Mouse (Mus musculus) intestine, embryonic 14.5 days (tissue): ENCODE data around the gene Dus1l. TPM values are rescaled to one million over a fixed set of nuclear protein-coding genes. Genes with fewer than 3 reads are reported as not detected.

Experiments
- polyA plus RNA-seq: library from polyadenylated mRNA; unstranded; fragments of >200 nt; fragmentation: Nextera tagmentation; extraction: Ambion mirVana; gene quantifications from 2 replicates; pipeline ENCODE4 v1.2.1, GENCODE M21; 2014

The Dus1l gene
- polyA plus RNA-seq, 1 experiment from 2014 or later, result 83.0 TPM

Other genes with a start within 250 kb of the Dus1l start
- gene Mcrip1, start 246.7 kb downstream of the Dus1l start, polyA plus RNA-seq, result 191 and 209 TPM in 2 replicates
- 0.24 TPM in 1 of 2 replicates, not detected in the other for gene Ppp1r27, start 245.3 kb downstream of the Dus1l start, polyA plus RNA-seq
- 746 and 800 TPM in 2 replicates for gene P4hb, start 223.2 kb downstream of the Dus1l start, polyA plus RNA-seq
- 627 and 633 TPM in 2 replicates for gene Arhgdia, start 214.8 kb downstream of the Dus1l start, polyA plus RNA-seq
- gene Alyref, start 198.0 kb downstream of the Dus1l start, polyA plus RNA-seq, result 387 and 448 TPM in 2 replicates
- gene Anapc11, start 198.0 kb downstream of the Dus1l start, polyA plus RNA-seq, result 244 TPM in 2 replicates
- 3.5 and 4.4 TPM in 2 replicates for gene Npb, start 187.9 kb downstream of the Dus1l start, polyA plus RNA-seq
- 157 and 179 TPM in 2 replicates for gene Pcyt2, start 178.5 kb downstream of the Dus1l start, polyA plus RNA-seq
- 31.8 and 35.6 TPM in 2 replicates for gene Sirt7, start 171.2 kb downstream of the Dus1l start, polyA plus RNA-seq
- gene Mafg, start 162.8 kb downstream of the Dus1l start, polyA plus RNA-seq, result 20.1 and 25.0 TPM in 2 replicates
- gene Pycr1, start 152.6 kb downstream of the Dus1l start, polyA plus RNA-seq, result 22.4 and 23.2 TPM in 2 replicates
- gene Myadml2, start 148.2 kb downstream of the Dus1l start, polyA plus RNA-seq, result 0.32 TPM in 1 of 2 replicates, not detected in the other
- 1.1 and 1.3 TPM in 2 replicates for gene Notum, start 135.2 kb downstream of the Dus1l start, polyA plus RNA-seq
- gene Aspscr1, start 123.4 kb downstream of the Dus1l start, polyA plus RNA-seq, result 93.2 and 104 TPM in 2 replicates
- 178 TPM in 2 replicates for gene Cenpx, start 82.7 kb downstream of the Dus1l start, polyA plus RNA-seq
- gene Lrrc45, start 82.5 kb downstream of the Dus1l start, polyA plus RNA-seq, result 42.8 and 44.9 TPM in 2 replicates
- gene Rac3, start 74.9 kb downstream of the Dus1l start, polyA plus RNA-seq, result 9.4 and 10.2 TPM in 2 replicates
- 25.3 and 25.8 TPM in 2 replicates for gene Dcxr, start 69.1 kb downstream of the Dus1l start, polyA plus RNA-seq
- 0.70 TPM in 1 of 2 replicates, not detected in the other for gene Cbr2, start 64.3 kb downstream of the Dus1l start, polyA plus RNA-seq
- 7.8 and 9.4 TPM in 2 replicates for gene Hmga1b, start 33.6 kb downstream of the Dus1l start, polyA plus RNA-seq
- 23.8 and 28.3 TPM in 2 replicates for gene Rfng, start 12.2 kb downstream of the Dus1l start, polyA plus RNA-seq
- 221 and 245 TPM in 2 replicates for gene Gps1, start 12.1 kb downstream of the Dus1l start, polyA plus RNA-seq
- gene Fasn, start 28.1 kb upstream of the Dus1l start, polyA plus RNA-seq, result 106 and 115 TPM in 2 replicates
- 5.9 and 7.0 TPM in 2 replicates for gene Ccdc57, start 136.5 kb upstream of the Dus1l start, polyA plus RNA-seq
- gene Slc16a3, start 152.1 kb upstream of the Dus1l start, polyA plus RNA-seq, result 62.9 and 64.0 TPM in 2 replicates
- 68.7 and 70.2 TPM in 2 replicates for gene Csnk1d, start 194.9 kb upstream of the Dus1l start, polyA plus RNA-seq
- 2.9 and 4.1 TPM in 2 replicates for gene Cd7, start 243.0 kb upstream of the Dus1l start, polyA plus RNA-seq